Mouse (Mus musculus) bone marrow, adult 2 months (tissue): ENCODE data around the gene Olfr827.

Source experiments
- CTCF ChIP-seq: fragments of 200-500 bp; IDR thresholded peaks from 2 replicates; pipeline ENCODE4 v1.5.1; 2011; ENCODE audit warnings: low read length, control low read depth; ENCODE audit not compliant: control insufficient read depth, insufficient read depth
- POLR2A ChIP-seq: fragments of 200-500 bp; IDR thresholded peaks from 2 replicates; pipeline ENCODE4 v1.6.1; 2011; ENCODE audit warnings: low read depth, mild to moderate bottlenecking, control low read depth, low read length, borderline replicate concordance; ENCODE audit not compliant: control insufficient read depth

DNA sequence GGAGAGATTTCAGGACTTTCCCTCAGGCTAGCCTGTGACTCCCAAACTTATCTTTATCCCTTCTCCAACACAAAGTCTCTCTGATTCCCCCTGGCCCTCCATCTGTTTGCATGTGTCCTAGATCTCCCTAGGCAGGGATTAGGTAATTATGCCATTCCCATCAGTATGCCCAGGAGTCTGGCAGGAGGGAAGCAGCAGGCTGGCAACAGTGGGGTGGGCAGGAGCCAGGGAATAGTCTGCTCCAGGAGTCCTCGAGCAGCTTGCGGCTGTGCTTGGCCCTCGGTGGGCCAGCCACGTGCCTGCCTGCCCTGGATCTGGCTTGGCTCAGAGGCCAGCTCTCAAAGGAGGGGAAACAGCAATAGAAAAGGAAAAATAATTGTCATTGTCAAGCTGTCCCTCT, 49.0 kb upstream of the Olfr827 start:
- TF ChIP-seq CTCF = no peak
- TF ChIP-seq POLR2A = no peak
